Mouse (Mus musculus) heart, embryonic 12.5 days (tissue): ENCODE data around the gene Tas2r109. TPM values are rescaled to one million over a fixed set of nuclear protein-coding genes. Genes with fewer than 3 reads are reported as not detected.
"Not testable (repeated sequence)": the region's sequence is repeated elsewhere in the genome, so short reads cannot be mapped to it uniquely, and the experiment has no call there.

ENCODE experiments used
- ATAC-seq: fragments of 200-750 bp; cut with Nextera tagmentation; 2 replicates; pipeline ENCODE4 v1.8.0; 2017; ENCODE audit warnings: moderate TSS enrichment, moderate library complexity; ENCODE audit not compliant: insufficient number of reproducible peaks, low FRiP score
- H3K27ac ChIP-seq: fragments of 300-500 bp; sonication (generic); 2 replicates; pipeline ENCODE4 v1.5.1; 2016; ENCODE audit warnings: mild to moderate bottlenecking, moderate library complexity; ENCODE audit not compliant: poor library complexity, severe bottlenecking
- H3K27me3 ChIP-seq: fragments of 300-500 bp; sonication (generic); replicated peaks from 2 replicates; pipeline ENCODE4 v1.6.1; 2016; ENCODE audit warnings: mild to moderate bottlenecking, moderate library complexity
- H3K36me3 ChIP-seq: fragments of 300-500 bp; sonication (generic); 2 replicates; pipeline ENCODE4 v1.6.1; 2016; ENCODE audit warnings: mild to moderate bottlenecking, moderate library complexity
- H3K4me1 ChIP-seq: fragments of 300-500 bp; sonication (generic); replicated peaks from 2 replicates; pipeline ENCODE4 v1.6.1; 2016; ENCODE audit warnings: mild to moderate bottlenecking
- H3K4me2 ChIP-seq: fragments of 300-500 bp; sonication (generic); 2 replicates; pipeline ENCODE4 v1.6.1; 2016; ENCODE audit warnings: mild to moderate bottlenecking, moderate library complexity
- H3K4me3 ChIP-seq: fragments of 300-500 bp; sonication (generic); 2 replicates; pipeline ENCODE4 v1.5.1; 2016; ENCODE audit warnings: mild to moderate bottlenecking
- H3K9ac ChIP-seq: fragments of 300-500 bp; sonication (generic); 2 replicates; pipeline ENCODE4 v1.6.1; 2016; ENCODE audit warnings: mild to moderate bottlenecking, moderate library complexity
- H3K9me3 ChIP-seq: fragments of 300-500 bp; sonication (generic); replicated peaks from 2 replicates; pipeline ENCODE4 v1.6.1; 2016; ENCODE audit warnings: mild to moderate bottlenecking, moderate library complexity
- WGBS: fragments of 180-500 bp; shearing (Covaris S2); methylation state at CpG from one replicate; pipeline ENCODE4 v1.1.7; 2016; 5-methylcytosine and 5-hydroxymethylcytosine counted together
- polyA plus RNA-seq: library from polyadenylated mRNA; unstranded; fragments of >200 nt; fragmentation: Nextera tagmentation; extraction: Ambion mirVana; gene quantifications from 2 replicates; pipeline ENCODE4 v1.2.1, GENCODE M21; 2016

Gene Tas2r109
- polyA plus RNA-seq = not detected in 2 replicates

DNA sequence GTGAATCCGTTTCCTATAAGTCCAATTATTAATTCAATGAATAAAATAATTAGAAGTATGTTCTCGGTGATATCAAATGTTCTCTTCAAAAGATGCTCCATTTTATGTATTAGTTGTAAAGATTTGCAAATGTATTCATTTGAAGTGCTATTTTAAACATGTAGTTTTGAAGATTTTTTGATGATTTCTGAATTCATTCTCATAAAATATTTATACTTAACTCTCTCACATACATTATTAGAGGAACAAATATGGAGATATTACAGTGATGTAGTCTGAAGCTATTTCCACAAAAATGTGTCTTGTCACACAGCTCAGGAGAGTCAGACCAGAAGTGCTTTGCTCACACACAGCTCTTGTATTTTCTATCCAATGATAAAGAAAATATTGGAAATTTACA lies at the start of gene Tas2r109:
Tas2r109 (minus strand) TSS at position 101 of the 400 bp plus-strand sequence.
- Histone ChIP-seq H3K4me1 (peaks cover 3% of the 10 kb centered on the region; the same call in 1 of the 2 replicates), H3K27ac (no peak within 1 kb of the TSS), H3K27me3 (no peaks in the 10 kb centered on the region), H3K4me2 (no peak within 1 kb of the TSS), H3K36me3 (no peaks in the 10 kb centered on the region), H3K9me3 (no peaks in the 10 kb centered on the region), H3K4me3 (no peak within 1 kb of the TSS), H3K9ac (no peak within 1 kb of the TSS)
- 78% methylated on average over 2 of the region's 2 CpGs for WGBS
- no peak for ATAC-seq

DNA sequence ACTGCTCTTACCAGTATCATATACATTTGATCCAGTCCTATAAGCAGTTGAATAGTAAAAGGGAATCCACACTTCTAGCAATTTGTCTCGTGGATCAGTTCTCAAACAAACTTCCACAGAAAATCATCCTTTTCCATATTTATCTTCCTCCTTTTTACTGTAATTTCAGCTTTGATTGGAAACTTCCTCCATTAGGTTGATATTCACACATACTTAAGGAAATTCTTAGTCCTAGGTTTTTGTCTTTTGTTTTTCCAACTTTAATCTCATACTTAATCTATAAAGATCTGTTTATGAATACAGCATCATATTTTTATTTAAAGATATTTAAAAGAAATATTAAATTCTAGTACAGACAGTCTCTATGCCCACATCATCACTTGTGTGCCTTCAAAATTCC lies 22.9 kb downstream of the Tas2r109 start, which contains the start of gene Tas2r131:
Tas2r131 (minus strand) TSS at position 101 of the 400 bp plus-strand sequence.
- H3K4me2 ChIP-seq = no peak within 1 kb of the TSS
- no peaks in the 10 kb centered on the region for H3K4me1 ChIP-seq
- H3K9ac ChIP-seq = no peak within 1 kb of the TSS
- no peak within 1 kb of the TSS for H3K27ac ChIP-seq
- no peak within 1 kb of the TSS for H3K4me3 ChIP-seq
- no peaks in the 10 kb centered on the region for H3K27me3 ChIP-seq
- 60% methylated on average over 1 of the region's 1 CpGs for WGBS
- H3K36me3 ChIP-seq = no peaks in the 10 kb centered on the region
- H3K9me3 ChIP-seq = no peaks in the 10 kb centered on the region
- ATAC-seq = no peak

DNA sequence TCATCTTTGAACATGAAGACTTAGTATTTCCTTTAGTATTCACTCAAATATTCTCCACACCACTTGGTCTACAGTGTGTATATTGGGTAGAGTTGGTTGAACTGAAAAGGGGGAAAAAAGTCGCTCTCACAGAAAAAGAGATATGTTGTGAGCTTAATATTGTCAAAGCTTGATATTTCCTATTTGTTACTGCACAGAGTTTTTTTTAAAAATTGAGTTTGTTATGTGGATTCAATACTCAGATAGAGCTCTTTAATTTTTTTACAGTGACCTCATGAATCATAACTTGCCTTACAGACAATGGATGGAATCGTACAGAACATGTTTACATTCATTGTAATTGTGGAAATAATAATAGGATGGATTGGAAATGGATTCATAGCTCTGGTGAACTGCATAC lies 30.0 kb downstream of the Tas2r109 start, which contains the start of gene Tas2r129:
Tas2r129 (plus strand) TSS at position 301 of the 400 bp plus-strand sequence.
- H3K9me3 ChIP-seq = no peaks in the 10 kb centered on the region
- H3K4me3 ChIP-seq = no peak within 1 kb of the TSS
- no peak within 1 kb of the TSS for H3K27ac ChIP-seq
- ATAC-seq = no peak
- H3K4me2 ChIP-seq = no peak within 1 kb of the TSS
- H3K4me1 ChIP-seq = no peaks in the 10 kb centered on the region
- 64% methylated on average over 2 of the region's 2 CpGs for WGBS
- no peaks in the 10 kb centered on the region for H3K27me3 ChIP-seq
- H3K36me3 ChIP-seq = no peaks in the 10 kb centered on the region
- no peak within 1 kb of the TSS for H3K9ac ChIP-seq

DNA sequence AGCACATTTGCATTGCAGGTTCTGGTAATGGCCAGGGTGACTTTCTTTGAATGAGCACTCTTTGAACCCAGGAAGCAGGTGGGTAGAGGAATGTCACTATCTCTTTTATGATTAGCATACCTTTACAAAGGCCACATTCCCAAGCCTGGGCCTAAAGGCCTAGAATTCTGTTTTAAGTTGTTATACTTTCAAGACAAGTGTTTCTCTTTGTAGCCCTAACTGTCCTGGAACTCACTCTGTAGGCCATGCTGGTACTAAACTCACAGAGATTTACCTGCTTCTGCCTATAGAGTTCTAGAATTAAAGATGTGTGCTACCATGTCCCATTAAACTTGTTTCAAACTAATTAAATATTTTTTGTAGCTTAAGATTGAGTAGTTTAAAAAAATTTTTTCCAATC lies 39.4 kb downstream of the Tas2r109 start:
- H3K36me3 ChIP-seq, H3K4me2 ChIP-seq, H3K4me1 ChIP-seq, H3K4me3 ChIP-seq, ATAC-seq, H3K9me3 ChIP-seq, H3K9ac ChIP-seq, H3K27me3 ChIP-seq, H3K27ac ChIP-seq: not testable (repeated sequence)

Other genes with a start within 250 kb of the Tas2r109 start
- not detected in 2 replicates for gene Tas2r115, start 242.9 kb downstream of the Tas2r109 start, polyA plus RNA-seq
- not detected in 2 replicates for gene Tas2r124, start 226.2 kb downstream of the Tas2r109 start, polyA plus RNA-seq
- gene Tas2r102, start 218.8 kb downstream of the Tas2r109 start, polyA plus RNA-seq = not detected in 2 replicates
- gene Tas2r136, start 202.8 kb downstream of the Tas2r109 start, polyA plus RNA-seq = not detected in 2 replicates
- not detected in 2 replicates for gene Tas2r117, start 178.1 kb downstream of the Tas2r109 start, polyA plus RNA-seq
- gene Tas2r123, start 133.8 kb downstream of the Tas2r109 start, polyA plus RNA-seq = not detected in 2 replicates
- not detected in 2 replicates for gene Tas2r116, start 125.5 kb downstream of the Tas2r109 start, polyA plus RNA-seq
- not detected in 2 replicates for gene Tas2r110, start 113.0 kb downstream of the Tas2r109 start, polyA plus RNA-seq
- gene Tas2r113, start 88.0 kb downstream of the Tas2r109 start, polyA plus RNA-seq = not detected in 2 replicates
- gene Tas2r125, start 71.3 kb downstream of the Tas2r109 start, polyA plus RNA-seq = not detected in 2 replicates
- gene Tas2r129, start 29.9 kb downstream of the Tas2r109 start, polyA plus RNA-seq = not detected in 2 replicates
- gene Tas2r131, start 23.0 kb downstream of the Tas2r109 start, polyA plus RNA-seq = not detected in 2 replicates
- gene Tas2r103, start 56.1 kb upstream of the Tas2r109 start, polyA plus RNA-seq = not detected in 2 replicates
- not detected in 2 replicates for gene Tas2r140, start 74.9 kb upstream of the Tas2r109 start, polyA plus RNA-seq
- 79.3 and 84.2 TPM in 2 replicates for gene Smim10l1, start 123.9 kb upstream of the Tas2r109 start, polyA plus RNA-seq